Mouse (Mus musculus) urinary bladder, postnatal 36 days (tissue): ENCODE results near the gene Olfr1362.

Experiments
- DNase-seq, 2 experiments: peaks; one replicate each; pipeline ENCODE4 v3.0.0; 2022; ENCODE audit warnings: low spot score in 2 of 2, mixed read lengths in 1 of 2

The Olfr1362 gene

GRCm38 (mm10) chr13:21613922-21614321, at the start of gene Olfr1362:
Gene Olfr1362 (minus strand): TSS chr13:21614022.
- no peak for DNase-seq

GRCm38 (mm10) chr13:21663286-21663685, 49.5 kb upstream of the Olfr1362 start, which contains the start of gene Olfr1361:
Gene Olfr1361 (minus strand): TSS chr13:21663386.
- no peak for DNase-seq

- DNase-seq, result no peak
These were observed 28.6 kb upstream of the Olfr1362 start, which contains the start of gene Olfr11 for GRCm38 (mm10) chr13:21642418-21642817. Gene Olfr11 (minus strand): TSS chr13:21642518.

- DNase-seq, result no peak
These were observed 22.2 kb downstream of the Olfr1362 start for GRCm38 (mm10) chr13:21591618-21592017.

- DNase-seq, result no peak
These were observed 32.2 kb downstream of the Olfr1362 start, which contains the start of gene Olfr1364 for GRCm38 (mm10) chr13:21581659-21582058. Gene Olfr1364 (minus strand): TSS chr13:21581759.
